Mouse (Mus musculus) limb, embryonic 15.5 days (tissue): ENCODE measurements at regions not wholly inside any gene's neighbourhood (a gene's known extent, or its start where the extent isn't known, plus 50 kb on each side); places are given as distances from the start of the nearest gene placed in this dataset.
A peak's percentile ranks its signal among the peaks of the same experiment; 100 is the strongest.

Experiments
- ATAC-seq: fragments of 200-750 bp; cut with Nextera tagmentation; 2 replicates; pipeline ENCODE4 v1.8.0; 2017; ENCODE audit warnings: low read depth, moderate TSS enrichment; ENCODE audit not compliant: insufficient number of reproducible peaks, low FRiP score, low TSS enrichment
- H3K27ac ChIP-seq: fragments of 300-500 bp; sonication (generic); 2 replicates; pipeline ENCODE4 v1.5.1; 2015; ENCODE audit warnings: moderate library complexity, mild to moderate bottlenecking, inconsistent platforms
- H3K27me3 ChIP-seq: fragments of 300-500 bp; sonication (generic); 2 replicates; pipeline ENCODE4 v1.6.1; 2015; ENCODE audit warnings: inconsistent platforms
- H3K36me3 ChIP-seq: fragments of 300-500 bp; sonication (generic); 2 replicates; pipeline ENCODE4 v1.6.1; 2015; ENCODE audit warnings: inconsistent platforms
- H3K4me1 ChIP-seq: fragments of 300-500 bp; sonication (generic); 2 replicates; pipeline ENCODE4 v1.6.1; 2015; ENCODE audit warnings: inconsistent platforms
- H3K4me2 ChIP-seq: fragments of 300-500 bp; sonication (generic); 2 replicates; pipeline ENCODE4 v1.6.1; 2015; ENCODE audit warnings: mild to moderate bottlenecking, inconsistent platforms
- H3K4me3 ChIP-seq: fragments of 300-500 bp; sonication (generic); 2 replicates; pipeline ENCODE4 v1.5.1; 2015; ENCODE audit warnings: mild to moderate bottlenecking, inconsistent platforms
- H3K9ac ChIP-seq: fragments of 300-500 bp; sonication (generic); 2 replicates; pipeline ENCODE4 v1.6.1; 2015; ENCODE audit warnings: inconsistent platforms
- H3K9me3 ChIP-seq: fragments of 300-500 bp; sonication (generic); 2 replicates; pipeline ENCODE4 v1.6.1; 2016; ENCODE audit warnings: inconsistent platforms
- WGBS: fragments of 180-500 bp; shearing (Covaris S2); methylation state at CpG from one replicate; pipeline ENCODE4 v1.1.7; 2015; 5-methylcytosine and 5-hydroxymethylcytosine counted together

DNA sequence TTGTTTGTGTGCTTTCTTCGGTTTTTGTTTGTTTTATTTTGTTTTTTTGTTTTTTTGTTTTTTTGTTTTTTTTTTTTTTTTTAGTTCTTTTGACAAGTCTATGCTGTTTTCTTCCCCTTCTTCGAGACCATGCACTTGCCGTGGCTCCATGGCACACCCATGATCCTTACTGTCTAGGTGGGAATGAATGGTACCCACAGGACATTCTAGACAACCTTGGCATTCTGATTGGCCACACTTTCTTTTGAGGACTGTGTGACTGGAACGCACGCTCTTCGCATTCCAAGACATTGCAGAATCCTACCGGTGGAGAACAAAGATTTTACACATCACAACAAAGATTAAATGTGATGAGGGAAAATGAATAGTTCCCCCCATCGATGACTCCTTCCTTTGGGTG lies 340.1 kb downstream of the Adgrl2 start:
- H3K9me3 ChIP-seq = no peaks in the 10 kb centered on the region
- WGBS = 87% methylated on average over 8 of the region's 8 CpGs
- no peaks in the 10 kb centered on the region for H3K36me3 ChIP-seq
- H3K4me2 ChIP-seq = no peak overlapping the region
- ATAC-seq = no peak
- H3K27ac ChIP-seq = no peak overlapping the region
- H3K4me3 ChIP-seq = no peak overlapping the region
- H3K4me1 ChIP-seq = no peaks in the 10 kb centered on the region
- no peaks in the 10 kb centered on the region for H3K27me3 ChIP-seq
- no peak overlapping the region for H3K9ac ChIP-seq

- no peaks in the 10 kb centered on the region for H3K36me3 ChIP-seq
- no peak overlapping the region for H3K9ac ChIP-seq
- peaks cover 15% of the 10 kb centered on the region; the same call in 1 of the 2 replicates for H3K4me1 ChIP-seq
- ATAC-seq = no peak
- 90% methylated on average over 5 of the region's 5 CpGs for WGBS
- no peak overlapping the region for H3K4me3 ChIP-seq
- no peaks in the 10 kb centered on the region for H3K9me3 ChIP-seq
- H3K4me2 ChIP-seq = no peak overlapping the region
- H3K27ac ChIP-seq = no peak overlapping the region
- H3K27me3 ChIP-seq = no peaks in the 10 kb centered on the region
These were observed 345.4 kb downstream of the Adgrl2 start for GRCm38 (mm10) chr3:148644924-148645323.

- no peak overlapping the region for H3K9ac ChIP-seq
- no peaks in the 10 kb centered on the region for H3K36me3 ChIP-seq
- H3K4me3 ChIP-seq = no peak overlapping the region
- H3K4me2 ChIP-seq = no peak overlapping the region
- H3K27ac ChIP-seq = peak overlapping the region; percentile 72; the same call in 1 of the 2 replicates
- no peaks in the 10 kb centered on the region for H3K27me3 ChIP-seq
- H3K4me1 ChIP-seq = peaks cover 15% of the 10 kb centered on the region; the same call in 1 of the 2 replicates
- no peaks in the 10 kb centered on the region for H3K9me3 ChIP-seq
- no peak for ATAC-seq
- 37% methylated on average over 3 of the region's 3 CpGs for WGBS
These were observed 348.8 kb downstream of the Adgrl2 start for GRCm38 (mm10) chr3:148641581-148641980.

- H3K27ac ChIP-seq = peak overlapping the region; percentile 72
- no peak overlapping the region for H3K4me3 ChIP-seq
- H3K9me3 ChIP-seq = no peaks in the 10 kb centered on the region
- H3K36me3 ChIP-seq = no peaks in the 10 kb centered on the region
- no peak overlapping the region for H3K4me2 ChIP-seq
- H3K4me1 ChIP-seq = peaks cover 15% of the 10 kb centered on the region; the same call in 1 of the 2 replicates
- peak; percentile 22; the same call in 1 of the 2 replicates for ATAC-seq
- H3K27me3 ChIP-seq = no peaks in the 10 kb centered on the region
- no peak overlapping the region for H3K9ac ChIP-seq
- WGBS = 17% methylated on average over 3 of the region's 3 CpGs
These were observed 349.7 kb downstream of the Adgrl2 start for GRCm38 (mm10) chr3:148640680-148641101.

- H3K4me1 ChIP-seq = peaks cover 18% of the 10 kb centered on the region
- H3K27ac ChIP-seq = no peak overlapping the region
- no peak overlapping the region for H3K4me3 ChIP-seq
- ATAC-seq = no peak
- H3K4me2 ChIP-seq = no peak overlapping the region
- H3K9ac ChIP-seq = no peak overlapping the region
- H3K27me3 ChIP-seq = no peaks in the 10 kb centered on the region
- no peaks in the 10 kb centered on the region for H3K9me3 ChIP-seq
- H3K36me3 ChIP-seq = no peaks in the 10 kb centered on the region
- 73% methylated on average over 4 of the region's 4 CpGs for WGBS
These were observed 355.3 kb downstream of the Adgrl2 start for GRCm38 (mm10) chr3:148635101-148635500.

- Histone ChIP-seq H3K27me3 (no peaks in the 10 kb centered on the region), H3K9ac (no peak overlapping the region), H3K4me1 (peaks cover 18% of the 10 kb centered on the region), H3K27ac (no peak overlapping the region), H3K4me2 (no peak overlapping the region), H3K36me3 (no peaks in the 10 kb centered on the region), H3K4me3 (no peak overlapping the region), H3K9me3 (no peaks in the 10 kb centered on the region)
- 45% methylated on average over 3 of the region's 3 CpGs for WGBS
- no peak for ATAC-seq
These were observed 356.0 kb downstream of the Adgrl2 start for GRCm38 (mm10) chr3:148634352-148634751.

- H3K4me1 ChIP-seq = peaks cover 18% of the 10 kb centered on the region
- H3K4me2 ChIP-seq = no peak overlapping the region
- H3K9ac ChIP-seq = no peak overlapping the region
- H3K4me3 ChIP-seq = no peak overlapping the region
- H3K27me3 ChIP-seq = no peaks in the 10 kb centered on the region
- H3K27ac ChIP-seq = no peak overlapping the region
- no peaks in the 10 kb centered on the region for H3K36me3 ChIP-seq
- no peak for ATAC-seq
- no peaks in the 10 kb centered on the region for H3K9me3 ChIP-seq
- WGBS = 96% methylated on average over 6 of the region's 6 CpGs
These were observed 357.1 kb downstream of the Adgrl2 start for GRCm38 (mm10) chr3:148633291-148633690.

DNA sequence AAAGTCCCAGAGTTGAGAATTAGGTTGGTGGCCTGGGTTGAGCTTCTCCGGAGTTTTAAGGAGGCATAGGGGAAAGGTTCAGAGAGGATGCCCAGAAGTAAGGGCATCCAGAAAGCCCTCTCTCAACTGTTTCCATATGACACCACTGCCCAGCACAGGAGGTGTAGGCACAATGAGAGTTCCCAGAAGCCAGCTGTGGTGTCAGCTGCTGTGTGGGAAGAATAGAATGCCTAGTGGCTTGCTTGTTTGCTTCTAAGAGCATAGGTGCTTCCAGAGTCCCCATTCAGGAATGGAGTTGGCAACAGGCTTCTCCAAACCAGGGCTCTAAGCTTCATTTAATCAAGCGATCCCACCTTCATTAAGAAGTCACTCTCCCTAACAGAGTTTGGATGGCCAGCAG lies 357.9 kb downstream of the Adgrl2 start:
- H3K4me1 ChIP-seq = peaks cover 18% of the 10 kb centered on the region
- WGBS = 55% methylated on average over 2 of the region's 2 CpGs
- no peak for ATAC-seq
- H3K9me3 ChIP-seq = no peaks in the 10 kb centered on the region
- H3K27ac ChIP-seq = peak overlapping the region; percentile 47; the same call in 1 of the 2 replicates
- no peak overlapping the region for H3K4me3 ChIP-seq
- H3K9ac ChIP-seq = no peak overlapping the region
- no peak overlapping the region for H3K4me2 ChIP-seq
- no peaks in the 10 kb centered on the region for H3K36me3 ChIP-seq
- no peaks in the 10 kb centered on the region for H3K27me3 ChIP-seq

- WGBS = 45% methylated on average over 18 of the region's 18 CpGs
- Histone ChIP-seq H3K4me3 (0 out of 2 replicates have a peak overlapping the region, but pooled peaks have one; percentile 1), H3K4me1 (peaks cover 18% of the 10 kb centered on the region), H3K36me3 (no peaks in the 10 kb centered on the region), H3K9ac (no peak overlapping the region), H3K4me2 (peak overlapping the region; percentile 30), H3K27me3 (no peaks in the 10 kb centered on the region), H3K27ac (peak overlapping the region; percentile 47; the same call in 1 of the 2 replicates), H3K9me3 (no peaks in the 10 kb centered on the region)
- no peak for ATAC-seq
These were observed 358.8 kb downstream of the Adgrl2 start for GRCm38 (mm10) chr3:148631415-148632192.

GRCm38 (mm10) chr3:148630865-148631264 lies 359.5 kb downstream of the Adgrl2 start:
- no peaks in the 10 kb centered on the region for H3K36me3 ChIP-seq
- no peaks in the 10 kb centered on the region for H3K27me3 ChIP-seq
- WGBS = 66% methylated on average over 7 of the region's 7 CpGs
- H3K4me1 ChIP-seq = peaks cover 18% of the 10 kb centered on the region
- no peak overlapping the region for H3K27ac ChIP-seq
- ATAC-seq = no peak
- no peak overlapping the region for H3K4me2 ChIP-seq
- H3K4me3 ChIP-seq = no peak overlapping the region
- no peaks in the 10 kb centered on the region for H3K9me3 ChIP-seq
- no peak overlapping the region for H3K9ac ChIP-seq

- ATAC-seq = no peak
These were observed 375.2 kb downstream of the Adgrl2 start for GRCm38 (mm10) chr3:148614971-148615671.

GRCm38 (mm10) chr3:148613443-148613842 lies 376.9 kb downstream of the Adgrl2 start:
- H3K36me3 ChIP-seq = no peaks in the 10 kb centered on the region
- no peak overlapping the region for H3K4me3 ChIP-seq
- no peak for ATAC-seq
- no peak overlapping the region for H3K9ac ChIP-seq
- no peaks in the 10 kb centered on the region for H3K9me3 ChIP-seq
- 60% methylated on average over 3 of the region's 3 CpGs for WGBS
- H3K4me1 ChIP-seq = no peaks in the 10 kb centered on the region
- no peaks in the 10 kb centered on the region for H3K27me3 ChIP-seq
- no peak overlapping the region for H3K27ac ChIP-seq
- no peak overlapping the region for H3K4me2 ChIP-seq

More at GRCm38 (mm10) chr3:148614971-148615671, 375.2 kb downstream of the Adgrl2 start:
- Histone ChIP-seq H3K9ac (no peak overlapping the region), H3K27me3 (no peaks in the 10 kb centered on the region), H3K4me2 (no peak overlapping the region), H3K36me3 (no peaks in the 10 kb centered on the region), H3K27ac (no peak overlapping the region), H3K4me1 (no peaks in the 10 kb centered on the region), H3K4me3 (no peak overlapping the region), H3K9me3 (no peaks in the 10 kb centered on the region)
- 71% methylated on average over 9 of the region's 9 CpGs for WGBS
